Mouse (Mus musculus): ENCODE measurements at regions not wholly inside any gene's neighbourhood (a gene's known extent, or its start where the extent isn't known, plus 50 kb on each side); places are given as distances from the start of the nearest gene placed in this dataset.

DNA sequence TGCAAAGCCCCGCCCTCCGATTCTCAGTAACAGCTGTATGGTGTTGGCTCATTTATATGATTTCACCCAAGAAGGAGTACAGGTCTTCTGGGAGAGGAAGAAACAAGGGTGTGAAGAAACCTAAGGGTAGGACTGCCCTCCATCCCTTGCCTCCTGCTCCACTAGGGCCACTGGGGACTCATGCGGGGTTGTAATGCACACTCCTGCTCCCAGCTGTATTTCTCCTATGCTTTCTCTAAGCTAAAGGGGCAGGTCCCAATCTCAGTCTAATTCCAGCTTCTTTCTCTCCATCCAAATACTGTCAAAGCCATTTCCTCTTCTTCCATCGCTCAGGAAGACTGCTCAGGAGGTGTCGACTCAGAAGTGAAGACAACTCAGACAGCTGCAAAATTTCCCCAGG, 1977.0 kb upstream of the Lrrc6 start:
- WGBS = 75% methylated on average over 5 of the region's 5 CpGs
- Histone ChIP-seq H3K36me3 (ENCODE audit: control insufficient read depth, insufficient read depth, low read length) (no peaks in the 10 kb centered on the region), H3K4me3 (ENCODE audit: insufficient read depth, low read depth, low read length) (no peak overlapping the region), H3K27me3 (replicated peaks; ENCODE audit: control insufficient read depth, insufficient read depth, low read length) (no peaks in the 10 kb centered on the region), H3K27ac (ENCODE audit: insufficient read depth, low read depth, low read length) (no peak overlapping the region), H3K4me1 (ENCODE audit: control insufficient read depth, insufficient read depth, low read length) (no peaks in the 10 kb centered on the region)
- no peak for DNase-seq
- TF ChIP-seq CTCF (conservative IDR thresholded peaks at IDR 0.05; ENCODE audit: insufficient read depth, insufficient read length, low read depth, low read length) = no peak
- no peak for TF ChIP-seq POLR2A (IDR thresholded peaks at IDR 0.05; ENCODE audit: low read depth, low read length)

DNA sequence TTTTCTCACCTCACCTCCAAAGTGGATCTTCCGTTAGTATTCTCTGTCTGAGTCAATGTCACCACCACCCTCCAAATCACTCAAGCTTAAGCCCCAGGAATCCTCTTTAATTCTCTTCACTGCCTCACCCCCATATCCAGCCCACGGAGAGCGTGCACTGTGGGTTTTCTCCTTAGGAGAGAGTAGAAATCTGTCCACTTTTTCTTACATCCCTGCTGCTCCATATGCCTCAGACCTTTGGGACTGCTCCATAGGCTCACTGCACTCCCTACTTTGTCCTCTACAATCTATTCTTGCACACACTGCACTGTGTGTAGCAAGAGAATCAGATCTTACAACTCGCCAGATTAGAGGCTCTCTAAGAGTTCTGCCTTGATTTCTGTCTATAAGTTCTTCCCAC, 1971.2 kb upstream of the Lrrc6 start:
- Histone ChIP-seq H3K4me3 (ENCODE audit: insufficient read depth, low read depth, low read length) (no peak overlapping the region), H3K4me1 (ENCODE audit: control insufficient read depth, insufficient read depth, low read length) (no peaks in the 10 kb centered on the region), H3K36me3 (ENCODE audit: control insufficient read depth, insufficient read depth, low read length) (no peaks in the 10 kb centered on the region), H3K27ac (ENCODE audit: insufficient read depth, low read depth, low read length) (no peak overlapping the region), H3K27me3 (replicated peaks; ENCODE audit: control insufficient read depth, insufficient read depth, low read length) (no peaks in the 10 kb centered on the region)
- no peak for DNase-seq
- TF ChIP-seq POLR2A (IDR thresholded peaks at IDR 0.05; ENCODE audit: low read depth, low read length) (no peak), CTCF (conservative IDR thresholded peaks at IDR 0.05; ENCODE audit: insufficient read depth, insufficient read length, low read depth, low read length) (no peak)
- WGBS = 86% methylated on average over 4 of the region's 4 CpGs

DNA sequence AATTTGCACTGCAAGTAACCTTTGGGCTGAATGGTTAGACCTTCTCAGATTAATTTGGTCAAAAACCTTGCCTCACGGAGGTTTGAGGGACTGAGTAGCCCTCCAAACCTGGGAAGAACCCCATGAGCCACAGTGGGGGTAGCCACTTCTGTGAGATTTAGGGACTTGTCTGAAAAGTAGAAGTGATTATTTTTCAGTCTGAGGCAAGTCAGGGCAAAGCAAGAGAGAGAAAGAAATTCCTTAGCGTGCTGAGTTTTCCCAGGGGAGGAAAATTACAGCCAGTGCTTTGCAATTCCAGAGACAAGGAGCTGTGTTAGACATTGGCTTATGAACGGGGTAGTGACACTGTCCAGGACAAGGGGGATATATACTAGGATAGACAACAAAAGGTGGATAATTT, 1962.1 kb upstream of the Lrrc6 start:
- H3K4me1 ChIP-seq (ENCODE audit: control insufficient read depth, insufficient read depth, low read length) = no peaks in the 10 kb centered on the region
- H3K36me3 ChIP-seq (ENCODE audit: control insufficient read depth, insufficient read depth, low read length) = no peaks in the 10 kb centered on the region
- H3K27ac ChIP-seq (ENCODE audit: insufficient read depth, low read depth, low read length) = no peak overlapping the region
- no peak overlapping the region for H3K4me3 ChIP-seq (ENCODE audit: insufficient read depth, low read depth, low read length)
- DNase-seq = no peak
- WGBS = 56% methylated on average over 3 of the region's 3 CpGs
- TF ChIP-seq POLR2A (IDR thresholded peaks at IDR 0.05; ENCODE audit: low read depth, low read length) (no peak), CTCF (conservative IDR thresholded peaks at IDR 0.05; ENCODE audit: insufficient read depth, insufficient read length, low read depth, low read length) (no peak)
- H3K27me3 ChIP-seq (replicated peaks; ENCODE audit: control insufficient read depth, insufficient read depth, low read length) = no peaks in the 10 kb centered on the region

DNA sequence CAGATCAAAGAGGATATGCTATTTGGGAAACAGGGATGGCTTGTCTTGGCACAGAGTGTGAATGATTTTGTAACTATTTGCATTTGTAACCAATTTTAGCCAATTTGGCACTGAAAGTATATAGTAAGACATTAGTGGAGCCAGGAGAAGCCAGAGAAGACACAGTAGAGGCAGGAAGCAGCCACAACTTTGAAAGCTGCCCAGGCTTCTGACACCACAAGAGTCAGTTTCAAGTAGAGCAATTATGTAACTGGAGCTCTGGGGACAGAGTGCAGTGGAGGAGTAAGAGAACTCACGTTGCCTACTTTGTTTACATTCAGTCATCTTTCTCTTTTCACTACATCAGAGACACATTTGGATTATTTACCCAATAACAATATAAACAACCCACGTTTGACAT, 1956.5 kb upstream of the Lrrc6 start:
- Histone ChIP-seq H3K4me3 (ENCODE audit: insufficient read depth, low read depth, low read length) (no peak overlapping the region), H3K36me3 (ENCODE audit: control insufficient read depth, insufficient read depth, low read length) (no peaks in the 10 kb centered on the region), H3K27ac (ENCODE audit: insufficient read depth, low read depth, low read length) (no peak overlapping the region), H3K4me1 (ENCODE audit: control insufficient read depth, insufficient read depth, low read length) (no peaks in the 10 kb centered on the region), H3K27me3 (replicated peaks; ENCODE audit: control insufficient read depth, insufficient read depth, low read length) (no peaks in the 10 kb centered on the region)
- WGBS = 28% methylated on average over 2 of the region's 2 CpGs
- TF ChIP-seq CTCF (conservative IDR thresholded peaks at IDR 0.05; ENCODE audit: insufficient read depth, insufficient read length, low read depth, low read length) (no peak), POLR2A (IDR thresholded peaks at IDR 0.05; ENCODE audit: low read depth, low read length) (no peak)
- no peak for DNase-seq

DNA sequence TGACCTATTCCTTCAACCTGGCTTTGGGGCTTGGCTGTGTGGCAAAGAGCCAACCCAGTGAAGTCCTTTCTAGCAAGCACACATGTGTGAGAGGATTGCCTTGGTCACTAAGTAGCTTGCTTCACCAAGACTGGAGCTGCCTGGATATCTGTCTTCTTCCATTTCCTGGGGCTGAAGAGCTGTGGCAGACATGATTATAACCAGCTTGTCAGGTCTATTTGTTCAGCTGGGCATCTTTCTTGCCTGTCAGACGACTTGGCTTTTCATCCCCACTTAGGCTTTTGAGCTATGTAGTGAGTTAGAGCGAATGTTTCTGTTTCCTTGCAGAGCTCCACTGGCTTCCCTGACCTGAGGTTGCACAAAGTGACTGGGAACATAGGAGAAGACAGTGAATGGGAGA, 1951.3 kb upstream of the Lrrc6 start:
- H3K27me3 ChIP-seq (replicated peaks; ENCODE audit: control insufficient read depth, insufficient read depth, low read length) = no peaks in the 10 kb centered on the region
- 35% methylated on average over 2 of the region's 2 CpGs for WGBS
- TF ChIP-seq CTCF (conservative IDR thresholded peaks at IDR 0.05; ENCODE audit: insufficient read depth, insufficient read length, low read depth, low read length) = no peak
- no peak for TF ChIP-seq POLR2A (IDR thresholded peaks at IDR 0.05; ENCODE audit: low read depth, low read length)
- H3K27ac ChIP-seq (ENCODE audit: insufficient read depth, low read depth, low read length) = no peak overlapping the region
- no peak for DNase-seq
- no peaks in the 10 kb centered on the region for H3K4me1 ChIP-seq (ENCODE audit: control insufficient read depth, insufficient read depth, low read length)
- no peak overlapping the region for H3K4me3 ChIP-seq (ENCODE audit: insufficient read depth, low read depth, low read length)
- H3K36me3 ChIP-seq (ENCODE audit: control insufficient read depth, insufficient read depth, low read length) = no peaks in the 10 kb centered on the region

DNA sequence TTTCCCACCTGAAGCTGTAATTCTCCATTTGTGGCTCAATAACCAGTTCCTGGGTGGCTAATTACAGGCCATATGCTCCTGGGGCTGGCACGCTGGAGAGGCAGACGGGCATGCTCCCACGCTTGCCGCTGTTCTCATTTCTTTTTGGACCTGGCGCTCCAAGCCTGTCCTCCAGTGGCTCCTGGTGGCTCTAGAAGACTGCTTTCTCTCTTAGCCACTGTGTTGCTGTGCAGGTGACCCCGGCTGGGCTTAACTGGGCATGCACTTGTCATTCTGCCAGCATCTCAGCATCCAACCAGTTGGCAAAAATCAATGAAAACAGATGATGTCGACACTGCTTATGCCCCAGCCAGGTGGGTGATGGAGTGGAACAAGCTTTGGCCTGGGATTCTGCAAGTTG, 1944.6 kb upstream of the Lrrc6 start:
- no peaks in the 10 kb centered on the region for H3K36me3 ChIP-seq (ENCODE audit: control insufficient read depth, insufficient read depth, low read length)
- H3K4me1 ChIP-seq (ENCODE audit: control insufficient read depth, insufficient read depth, low read length) = no peaks in the 10 kb centered on the region
- no peak for DNase-seq
- no peak overlapping the region for H3K4me3 ChIP-seq (ENCODE audit: insufficient read depth, low read depth, low read length)
- 44% methylated on average over 7 of the region's 7 CpGs for WGBS
- TF ChIP-seq CTCF (conservative IDR thresholded peaks at IDR 0.05; ENCODE audit: insufficient read depth, insufficient read length, low read depth, low read length) = no peak
- TF ChIP-seq POLR2A (IDR thresholded peaks at IDR 0.05; ENCODE audit: low read depth, low read length) = no peak
- no peaks in the 10 kb centered on the region for H3K27me3 ChIP-seq (replicated peaks; ENCODE audit: control insufficient read depth, insufficient read depth, low read length)
- no peak overlapping the region for H3K27ac ChIP-seq (ENCODE audit: insufficient read depth, low read depth, low read length)

DNA sequence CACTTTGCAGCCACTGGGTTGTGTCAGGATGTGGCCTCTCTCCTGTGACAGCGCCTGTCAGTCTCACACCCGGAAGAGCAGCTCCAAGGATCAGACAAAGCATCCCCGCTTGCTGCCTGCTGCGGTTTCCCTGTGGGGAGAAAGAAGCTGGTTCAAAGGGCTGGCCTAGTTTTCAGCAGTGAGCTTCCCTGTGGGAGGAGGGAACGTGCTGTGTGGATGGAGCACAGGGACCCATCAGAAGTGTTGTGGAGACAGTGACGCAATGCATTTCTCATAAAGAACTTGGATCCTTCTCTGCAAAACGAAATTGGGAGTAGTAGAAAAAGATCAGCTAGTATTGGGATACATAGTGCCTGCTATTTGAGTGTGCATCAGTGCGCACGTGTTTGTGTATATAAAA, 1939.9 kb upstream of the Lrrc6 start:
- Histone ChIP-seq H3K4me3 (ENCODE audit: insufficient read depth, low read depth, low read length) (no peak overlapping the region), H3K36me3 (ENCODE audit: control insufficient read depth, insufficient read depth, low read length) (no peaks in the 10 kb centered on the region), H3K27me3 (replicated peaks; ENCODE audit: control insufficient read depth, insufficient read depth, low read length) (no peaks in the 10 kb centered on the region), H3K4me1 (ENCODE audit: control insufficient read depth, insufficient read depth, low read length) (no peaks in the 10 kb centered on the region), H3K27ac (ENCODE audit: insufficient read depth, low read depth, low read length) (no peak overlapping the region)
- no peak for TF ChIP-seq POLR2A (IDR thresholded peaks at IDR 0.05; ENCODE audit: low read depth, low read length)
- no peak for TF ChIP-seq CTCF (conservative IDR thresholded peaks at IDR 0.05; ENCODE audit: insufficient read depth, insufficient read length, low read depth, low read length)
- WGBS = 58% methylated on average over 9 of the region's 9 CpGs
- DNase-seq = no peak

DNA sequence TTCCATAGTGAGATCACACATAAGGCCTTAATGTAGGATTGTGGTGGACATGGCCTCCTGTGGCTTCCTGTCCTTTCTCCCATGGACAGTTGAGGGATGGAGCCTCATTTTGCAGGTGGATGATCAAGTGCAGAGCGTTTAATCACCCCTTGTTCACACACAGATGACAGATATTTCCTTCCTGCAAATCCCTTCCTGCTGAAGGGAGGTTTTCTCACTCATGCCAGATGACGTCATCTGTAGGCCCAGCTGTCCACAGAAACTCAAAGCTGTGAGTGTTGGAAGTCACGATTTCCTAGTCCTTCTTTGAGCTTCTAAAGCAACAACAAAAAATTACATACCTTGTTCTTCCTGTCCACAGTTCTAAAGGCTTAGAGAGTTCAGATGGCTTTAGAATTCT, 1935.3 kb upstream of the Lrrc6 start:
- H3K4me3 ChIP-seq (ENCODE audit: insufficient read depth, low read depth, low read length) = no peak overlapping the region
- H3K36me3 ChIP-seq (ENCODE audit: control insufficient read depth, insufficient read depth, low read length) = no peaks in the 10 kb centered on the region
- no peak for DNase-seq
- whole genome bisulfite sequencing = 34% methylated on average over 3 of the region's 3 CpGs
- H3K27ac ChIP-seq (ENCODE audit: insufficient read depth, low read depth, low read length) = no peak overlapping the region
- no peaks in the 10 kb centered on the region for H3K4me1 ChIP-seq (ENCODE audit: control insufficient read depth, insufficient read depth, low read length)
- TF ChIP-seq CTCF (conservative IDR thresholded peaks at IDR 0.05; ENCODE audit: insufficient read depth, insufficient read length, low read depth, low read length) = no peak
- no peak for TF ChIP-seq POLR2A (IDR thresholded peaks at IDR 0.05; ENCODE audit: low read depth, low read length)
- no peaks in the 10 kb centered on the region for H3K27me3 ChIP-seq (replicated peaks; ENCODE audit: control insufficient read depth, insufficient read depth, low read length)
